Mouse (Mus musculus): ENCODE results near the gene Cenpn. TPM values are rescaled to one million over a fixed set of nuclear protein-coding genes. Genes with fewer than 3 reads are reported as not detected.

The Cenpn gene
- polyA plus RNA-seq, 1 experiment: 5.6 TPM

DNA sequence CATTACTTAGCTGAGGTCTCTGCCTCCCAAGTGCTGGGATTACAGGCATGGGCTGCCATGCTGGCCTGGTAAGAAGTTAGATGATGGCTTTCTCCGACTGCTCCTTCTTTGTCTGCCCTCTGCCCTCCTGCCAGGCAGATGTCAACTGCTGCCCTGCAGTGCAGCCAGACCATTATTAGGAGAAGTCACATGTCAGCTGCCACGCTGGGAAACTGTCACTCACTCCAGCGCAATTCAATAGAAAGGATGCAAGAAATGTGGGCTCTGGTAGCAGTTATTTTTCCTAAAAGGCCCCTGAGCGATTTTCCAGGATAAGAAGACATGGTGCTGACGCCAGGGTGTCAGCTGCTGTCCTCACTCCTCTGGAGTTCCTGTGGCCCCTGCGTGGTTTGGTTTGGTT, 14.0 kb downstream of the Cenpn start:
- no peak for DNase-seq (ENCODE audit: low read depth, low spot score)
- WGBS: 91% methylated on average over 6 of the region's 6 CpGs

- WGBS: 67% methylated on average over 12 of the region's 12 CpGs
Measured at GRCm38 (mm10) chr8:116942284-116943058, 20.9 kb downstream of the Cenpn start.

DNA sequence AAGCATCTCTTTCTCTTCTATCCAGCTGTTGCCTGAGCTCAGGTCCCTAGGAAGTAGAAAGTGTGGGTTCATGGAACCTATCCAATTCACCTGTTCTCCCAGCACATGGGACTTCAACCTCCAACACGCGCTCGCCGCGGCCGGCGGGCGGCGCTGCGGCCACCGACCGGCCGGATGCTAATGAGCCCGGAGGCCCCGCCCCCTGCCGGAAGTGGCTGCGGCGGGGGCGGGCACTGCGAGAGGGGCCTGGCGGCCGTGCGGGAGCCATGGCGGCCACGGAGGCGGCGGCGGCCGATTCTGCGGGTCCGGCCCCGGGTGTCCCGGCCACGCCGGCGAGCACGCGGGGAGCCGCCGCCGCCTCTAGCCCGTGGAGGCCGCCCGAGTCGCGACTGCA, 21.6 kb downstream of the Cenpn start, which contains the start of gene Atmin:
Atmin (plus strand) TSS at position 233 of the 394 bp plus-strand sequence.
- under 1% methylated on average over 43 of the region's 46 CpGs for WGBS
- DNase-seq (ENCODE audit: low read depth, low spot score): peak; percentile 57

More at GRCm38 (mm10) chr8:116942284-116943058, 20.9 kb downstream of the Cenpn start:
- DNase-seq (ENCODE audit: low read depth, low spot score): no peak

- WGBS: 1% methylated on average over 62 of the region's 62 CpGs
- no peak for DNase-seq (ENCODE audit: low read depth, low spot score)
Measured at GRCm38 (mm10) chr8:116943555-116944384, 22.2 kb downstream of the Cenpn start.

DNA sequence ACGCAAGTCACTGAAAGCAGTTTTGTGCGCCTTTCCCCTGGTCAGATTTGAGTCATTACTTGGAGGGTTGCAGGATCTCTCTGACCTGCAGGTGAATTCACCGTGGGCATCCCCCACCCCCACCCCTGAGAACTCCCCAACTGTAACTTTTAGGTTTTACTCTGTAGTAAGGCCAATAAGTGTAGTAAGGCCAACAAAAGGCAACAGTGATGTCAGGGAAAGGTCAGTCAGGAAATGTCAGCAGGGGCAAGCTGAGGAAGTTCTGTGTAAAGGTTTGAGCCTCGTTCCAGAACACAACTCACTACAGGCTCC, 22.8 kb downstream of the Cenpn start:
- no peak for DNase-seq (ENCODE audit: low read depth, low spot score)
- WGBS: 7% methylated on average over 4 of the region's 4 CpGs

GRCm38 (mm10) chr8:116945169-116945910, 23.8 kb downstream of the Cenpn start:
- DNase-seq (ENCODE audit: low read depth, low spot score): no peak
- 86% methylated on average over 9 of the region's 9 CpGs for WGBS

DNA sequence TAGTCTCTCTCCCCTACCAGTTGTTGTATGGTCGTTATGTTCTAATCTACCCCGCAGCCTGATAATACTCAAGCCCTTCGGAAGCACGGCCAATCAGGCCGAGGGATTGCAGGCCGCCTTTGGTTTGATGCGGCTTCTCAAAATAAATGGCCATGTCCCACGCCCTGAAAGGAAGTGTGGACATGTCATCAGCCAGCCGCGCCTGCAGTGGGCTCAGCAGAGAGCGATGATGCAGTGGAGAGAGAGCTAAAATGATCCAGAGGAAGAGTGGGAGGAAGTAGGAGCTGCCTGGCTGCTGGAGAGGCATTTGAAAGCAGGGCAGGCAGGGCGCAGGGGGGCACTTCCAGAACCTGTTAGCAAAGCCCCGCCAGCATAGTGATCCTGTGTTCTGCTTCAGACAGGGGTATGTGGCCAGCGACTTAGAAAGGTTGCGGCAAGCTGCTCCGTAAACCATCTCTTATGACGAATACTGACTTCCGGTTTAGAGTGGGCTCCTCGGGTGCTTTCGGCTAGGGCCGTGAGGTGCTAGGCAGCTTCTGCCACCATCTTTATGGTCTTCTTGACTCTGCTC, 24.8 kb downstream of the Cenpn start:
- WGBS: 80% methylated on average over 21 of the region's 21 CpGs
- no peak for DNase-seq (ENCODE audit: low read depth, low spot score)

- WGBS: 90% methylated on average over 6 of the region's 6 CpGs
- no peak for DNase-seq (ENCODE audit: low read depth, low spot score)
Measured at GRCm38 (mm10) chr8:116946851-116947250, 25.3 kb downstream of the Cenpn start.

DNA sequence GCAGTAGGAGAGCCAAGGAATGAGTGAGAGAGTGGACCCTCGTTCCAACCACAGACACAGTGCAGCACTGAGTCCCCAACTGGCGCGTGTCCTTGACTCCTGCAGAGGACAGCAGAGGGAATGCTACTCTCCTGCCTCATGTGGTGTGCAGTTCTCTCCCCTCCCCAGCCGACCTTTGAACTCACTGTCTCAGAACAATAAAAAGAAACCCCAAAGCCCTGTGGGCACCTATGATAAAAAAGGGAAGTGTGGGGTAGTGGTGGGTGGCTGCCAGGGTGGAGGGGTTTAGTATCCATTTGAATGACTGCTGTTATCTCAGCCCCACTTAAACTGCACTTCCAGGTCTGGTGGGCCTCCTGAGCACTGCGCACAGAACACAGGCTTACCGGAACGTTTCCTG, 26.1 kb downstream of the Cenpn start:
- DNase-seq (ENCODE audit: low read depth, low spot score): no peak
- 67% methylated on average over 7 of the region's 7 CpGs for WGBS

DNA sequence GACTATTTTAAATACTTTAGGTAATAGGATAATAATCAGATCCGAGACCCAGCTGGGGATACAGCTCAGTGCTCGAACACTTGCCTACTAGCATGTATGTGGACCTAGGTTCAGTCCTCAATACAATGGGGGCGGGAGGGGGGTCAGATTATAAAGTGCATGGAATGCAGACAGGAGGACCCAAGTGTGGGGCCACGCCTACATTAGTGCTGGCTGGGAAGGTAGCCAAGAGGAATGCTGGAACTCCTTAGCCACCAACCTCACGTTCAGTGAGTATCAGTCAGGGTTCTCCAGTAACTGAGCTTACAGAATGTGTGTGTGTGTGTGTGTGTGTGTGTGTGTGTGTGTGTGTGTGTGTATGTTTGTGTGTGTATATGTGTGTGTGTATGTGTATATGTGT, 29.8 kb downstream of the Cenpn start:
- DNase-seq (ENCODE audit: low read depth, low spot score): no peak
- WGBS: 32% methylated on average over 5 of the region's 5 CpGs

- WGBS: 18% methylated on average over 2 of the region's 2 CpGs
- DNase-seq (ENCODE audit: low read depth, low spot score): peak; percentile 69
Measured at GRCm38 (mm10) chr8:116951778-116952177, 30.2 kb downstream of the Cenpn start.

- WGBS: 51% methylated on average over 8 of the region's 8 CpGs
- no peak for DNase-seq (ENCODE audit: low read depth, low spot score)
Measured at GRCm38 (mm10) chr8:116952428-116952827, 30.9 kb downstream of the Cenpn start.

DNA sequence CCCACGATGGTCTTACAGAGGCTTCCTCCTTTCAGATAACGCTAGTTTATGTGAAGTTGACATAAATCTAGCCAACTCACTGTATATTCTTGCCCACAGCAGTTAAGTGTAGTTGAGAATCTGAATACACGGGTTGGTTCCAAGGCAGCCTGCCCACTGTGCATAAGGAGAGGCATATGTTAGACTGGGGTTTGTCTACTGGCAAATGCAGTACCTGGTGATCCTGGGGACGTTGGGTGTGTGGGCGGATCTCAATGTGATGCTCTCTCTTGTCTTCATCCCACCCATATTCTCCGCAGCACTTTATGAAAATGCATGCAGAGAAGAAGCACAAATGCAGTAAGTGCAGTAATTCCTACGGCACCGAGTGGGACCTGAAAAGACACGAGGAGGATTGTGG, 32.9 kb downstream of the Cenpn start:
- no peak for DNase-seq (ENCODE audit: low read depth, low spot score)
- WGBS: 90% methylated on average over 9 of the region's 9 CpGs

- DNase-seq (ENCODE audit: low read depth, low spot score): no peak
- 78% methylated on average over 6 of the region's 6 CpGs for WGBS
Measured at GRCm38 (mm10) chr8:116969531-116969930, 48.0 kb downstream of the Cenpn start.

DNA sequence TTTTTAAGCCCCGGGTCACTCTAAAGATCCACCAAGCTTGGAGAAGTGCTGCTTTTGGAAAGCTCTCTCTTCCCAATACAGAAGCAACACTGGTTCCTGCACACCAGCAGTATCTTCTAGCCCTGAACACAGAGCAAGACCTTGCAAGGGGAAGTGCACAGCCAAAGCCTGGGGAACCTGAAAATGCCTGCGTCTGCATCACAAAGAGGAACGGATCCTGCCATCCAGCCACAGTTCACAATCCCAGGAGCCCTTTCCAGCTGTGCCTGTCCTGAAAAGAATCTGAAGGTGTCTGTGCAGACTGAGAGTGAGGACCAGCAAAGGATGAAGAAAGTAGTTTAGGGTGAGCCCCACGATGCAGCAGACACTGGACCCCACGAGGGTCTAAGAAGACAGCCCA, 53.5 kb downstream of the Cenpn start:
- WGBS: 57% methylated on average over 5 of the region's 5 CpGs
- no peak for DNase-seq (ENCODE audit: low read depth, low spot score)

- 57% methylated on average over 5 of the region's 5 CpGs for WGBS
- no peak for DNase-seq (ENCODE audit: low read depth, low spot score)
Measured at GRCm38 (mm10) chr8:116975606-116976005, 54.1 kb downstream of the Cenpn start.

- 23% methylated on average over 8 of the region's 8 CpGs for WGBS
- DNase-seq (ENCODE audit: low read depth, low spot score): no peak
Measured at GRCm38 (mm10) chr8:116978052-116978451, 56.5 kb downstream of the Cenpn start.

DNA sequence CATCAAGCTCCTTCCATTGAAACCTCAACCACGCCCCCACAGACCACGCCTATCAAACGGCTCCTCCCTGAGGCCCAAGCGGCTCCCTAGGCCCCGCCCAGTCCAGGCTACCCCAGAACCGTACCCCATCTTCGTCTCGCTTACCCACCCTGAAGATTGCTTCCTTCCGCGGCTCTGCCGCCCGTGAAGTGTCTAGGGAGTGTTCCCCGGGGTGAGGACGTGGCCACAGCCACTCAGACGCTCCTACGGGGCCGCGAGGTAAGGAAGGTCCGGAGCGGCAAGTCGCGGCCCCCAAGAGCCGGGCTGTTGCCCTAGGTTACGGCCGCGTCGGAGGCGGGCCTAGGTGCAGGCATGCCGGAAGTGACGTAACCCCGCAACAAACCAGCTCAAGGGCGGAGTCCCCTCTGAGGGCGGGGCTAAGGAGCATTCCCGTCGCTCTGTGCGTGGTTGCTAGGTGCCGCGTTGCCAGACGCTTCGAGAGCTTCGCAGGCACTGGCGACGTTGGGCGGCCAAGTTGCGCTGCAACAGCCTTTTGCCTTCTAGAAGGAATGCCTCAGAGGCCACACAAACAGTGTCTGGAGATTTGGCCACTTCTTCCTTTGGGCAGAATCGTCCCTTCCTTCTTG, 57.2 kb downstream of the Cenpn start, which contains the start of gene 1700030J22Rik:
1700030J22Rik (minus strand) TSS at position 329 of the 626 bp plus-strand sequence.
- under 1% methylated on average over 46 of the region's 46 CpGs for whole genome bisulfite sequencing

DNA sequence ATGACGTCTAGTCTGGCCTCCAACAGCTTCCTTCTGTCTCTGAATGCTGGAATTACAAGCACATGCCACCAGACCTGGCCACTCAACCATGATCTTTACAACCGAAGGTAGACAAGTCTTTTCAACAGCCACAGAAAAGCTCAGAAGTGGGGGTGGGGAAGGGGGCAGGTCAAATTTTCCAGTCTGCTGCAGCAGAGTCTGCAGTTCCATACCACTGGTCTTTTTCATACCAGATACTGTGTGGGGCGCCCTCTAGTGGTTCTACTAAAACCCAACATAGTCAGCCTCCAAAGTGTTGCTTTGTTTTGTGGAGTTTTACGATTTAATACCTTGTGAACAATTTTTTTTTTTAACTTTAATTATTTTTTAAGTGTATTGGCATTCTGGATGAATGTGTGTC, 58.6 kb downstream of the Cenpn start:
- no peak for DNase-seq (ENCODE audit: low read depth, low spot score)
- WGBS: 17% methylated on average over 4 of the region's 4 CpGs

More for the DNA sequence above, 57.2 kb downstream of the Cenpn start, which contains the start of gene 1700030J22Rik:
- DNase-seq (ENCODE audit: low read depth, low spot score): peak; percentile 96

Data from large intestine, adult 2 months (tissue).